Mouse (Mus musculus) kidney, adult 2 months (tissue): ENCODE data around the gene Rab5b.

Source experiments
- CTCF ChIP-seq: fragments of 200-500 bp; conservative IDR thresholded peaks from 2 replicates; pipeline ENCODE4 v1.5.1; 2011; ENCODE audit warnings: low read depth, mild to moderate bottlenecking, control low read depth, low read length, moderate library complexity, mixed read lengths; ENCODE audit not compliant: insufficient read depth, insufficient read length
- POLR2A ChIP-seq: fragments of 200-500 bp; IDR thresholded peaks from one replicate; pipeline ENCODE4 v1.6.1; 2011; ENCODE audit warnings: low read depth, low read length, control low read depth

DNA sequence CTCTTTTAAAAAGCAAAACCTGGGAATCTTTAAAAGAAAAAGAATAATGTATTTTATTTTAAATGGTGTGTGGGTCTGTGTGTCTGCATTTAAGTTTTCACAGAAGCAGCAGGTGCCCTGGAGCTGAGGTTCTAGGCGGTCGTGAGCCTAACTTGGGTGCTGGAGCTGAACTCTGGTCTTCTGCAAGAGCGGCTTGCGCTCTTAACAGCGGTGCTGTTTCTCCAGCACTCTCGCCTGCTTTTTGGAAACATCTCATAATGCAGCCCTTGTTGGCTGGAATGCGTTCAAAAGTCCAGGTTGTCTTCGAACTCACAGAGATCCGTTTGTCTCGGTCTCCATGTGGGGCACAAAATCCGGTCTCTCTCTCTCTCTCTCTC is 9.2 kb upstream of the Rab5b start:
- TF ChIP-seq CTCF (no peak), POLR2A (no peak)
